Mouse (Mus musculus) hindbrain, embryonic 11.5 days (tissue): ENCODE results near the gene Il1rapl1. TPM values are rescaled to one million over a fixed set of nuclear protein-coding genes. Genes with fewer than 3 reads are reported as not detected.

Experiments
- ATAC-seq: fragments of 200-750 bp; cut with Nextera tagmentation; 2 replicates; pipeline ENCODE4 v1.8.0; 2017; ENCODE audit warnings: mild to moderate bottlenecking, moderate TSS enrichment, moderate library complexity; ENCODE audit not compliant: low FRiP score
- DNase-seq: peaks from one replicate; pipeline ENCODE4 v3.0.0-alpha.2; 2015; ENCODE audit warnings: low spot score
- H3K27ac ChIP-seq: fragments of 300-500 bp; sonication (generic); 2 replicates; pipeline ENCODE4 v1.5.1; 2014; ENCODE audit warnings: mild to moderate bottlenecking, low read depth, low read length
- H3K27me3 ChIP-seq: fragments of 300-500 bp; sonication (generic); 2 replicates; pipeline ENCODE4 v1.6.1; 2014; ENCODE audit warnings: mild to moderate bottlenecking, low read length, moderate library complexity, mixed read lengths; ENCODE audit not compliant: control insufficient read depth, insufficient read depth
- H3K36me3 ChIP-seq: fragments of 300-500 bp; sonication (generic); 2 replicates; pipeline ENCODE4 v1.6.1; 2014; ENCODE audit warnings: mild to moderate bottlenecking, low read length, moderate library complexity, mixed read lengths; ENCODE audit not compliant: control insufficient read depth, insufficient read depth
- H3K4me1 ChIP-seq: fragments of 300-500 bp; sonication (generic); replicated peaks from 2 replicates; pipeline ENCODE4 v1.6.1; 2014; ENCODE audit warnings: low read length, mixed read lengths; ENCODE audit not compliant: control insufficient read depth, insufficient read depth
- H3K4me2 ChIP-seq: fragments of 300-500 bp; sonication (generic); replicated peaks from 2 replicates; pipeline ENCODE4 v1.6.1; 2014; ENCODE audit warnings: mild to moderate bottlenecking, low read depth, low read length
- H3K4me3 ChIP-seq: fragments of 300-500 bp; sonication (generic); 2 replicates; pipeline ENCODE4 v1.5.1; 2014; ENCODE audit warnings: low read depth, low read length
- H3K9ac ChIP-seq: fragments of 300-500 bp; sonication (generic); 2 replicates; pipeline ENCODE4 v1.6.1; 2014; ENCODE audit warnings: low read depth, low read length
- H3K9me3 ChIP-seq: fragments of 300-500 bp; sonication (generic); 2 replicates; pipeline ENCODE4 v1.6.1; 2016; ENCODE audit warnings: low read length; ENCODE audit not compliant: control insufficient read depth
- WGBS: fragments of 180-500 bp; shearing (Covaris S2); extraction: QIAGEN DNeasy Blood & Tissue Kit; methylation state at CpG from one replicate; pipeline ENCODE4 v1.1.7; 2014; 5-methylcytosine and 5-hydroxymethylcytosine counted together
- polyA plus RNA-seq: library from polyadenylated mRNA; unstranded; fragments of >200 nt; fragmentation: Nextera tagmentation; extraction: Ambion mirVana; gene quantifications from 2 replicates; pipeline ENCODE4 v1.2.1, GENCODE M21; 2014

Il1rapl1 gene
- polyA plus RNA-seq, 1 experiment from 2014 or later, result 1.7 TPM

GRCm38 (mm10) chrX:88093936-88094569 is 21.4 kb downstream of the Il1rapl1 start:
- no peak for ATAC-seq

DNA sequence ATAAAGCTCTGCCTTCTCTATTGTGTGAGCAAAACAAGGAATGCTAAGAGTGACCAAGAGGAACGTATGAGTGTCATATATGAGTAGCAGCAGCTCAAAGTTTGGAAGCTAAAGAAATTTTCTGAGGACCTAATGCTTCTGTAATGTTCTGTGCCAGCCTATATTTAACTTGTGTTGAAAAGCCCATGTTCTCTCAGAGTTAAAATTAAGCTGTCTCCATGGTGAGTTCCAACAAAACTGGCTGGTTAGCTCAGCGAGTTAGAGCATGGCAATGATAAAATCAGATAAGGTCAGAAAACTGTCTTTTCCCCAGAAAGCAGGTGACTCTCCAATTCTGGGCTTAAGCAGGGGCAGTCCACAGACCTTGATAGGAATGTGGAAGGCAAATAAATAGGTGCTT is 25.6 kb downstream of the Il1rapl1 start:
- ATAC-seq (no peak), DNase-seq (no peak)
- Histone ChIP-seq H3K4me1 (no peaks in the 10 kb centered on the region), H3K27ac (no peak overlapping the region), H3K9me3 (no peaks in the 10 kb centered on the region), H3K4me3 (no peak overlapping the region), H3K27me3 (no peaks in the 10 kb centered on the region), H3K36me3 (no peaks in the 10 kb centered on the region), H3K9ac (no peak overlapping the region), H3K4me2 (no peak overlapping the region)
- 63% methylated on average over 2 of the region's 2 CpGs for WGBS

More at GRCm38 (mm10) chrX:88093936-88094569, 21.4 kb downstream of the Il1rapl1 start:
- Histone ChIP-seq H3K9ac (no peak overlapping the region), H3K4me1 (no peaks in the 10 kb centered on the region), H3K4me2 (no peak overlapping the region), H3K9me3 (no peaks in the 10 kb centered on the region), H3K27ac (no peak overlapping the region), H3K4me3 (no peak overlapping the region), H3K27me3 (no peaks in the 10 kb centered on the region), H3K36me3 (no peaks in the 10 kb centered on the region)
- no peak for DNase-seq

- 39% methylated on average over 7 of the region's 7 CpGs for WGBS
- Histone ChIP-seq H3K4me1 (no peaks in the 10 kb centered on the region), H3K27ac (no peak overlapping the region), H3K27me3 (no peaks in the 10 kb centered on the region), H3K9ac (no peak overlapping the region), H3K9me3 (no peaks in the 10 kb centered on the region), H3K4me2 (no peak overlapping the region), H3K36me3 (no peaks in the 10 kb centered on the region), H3K4me3 (no peak overlapping the region)
- DNase-seq (no peak), ATAC-seq (no peak)
Measured at GRCm38 (mm10) chrX:88072741-88073419, 42.6 kb downstream of the Il1rapl1 start.

DNA sequence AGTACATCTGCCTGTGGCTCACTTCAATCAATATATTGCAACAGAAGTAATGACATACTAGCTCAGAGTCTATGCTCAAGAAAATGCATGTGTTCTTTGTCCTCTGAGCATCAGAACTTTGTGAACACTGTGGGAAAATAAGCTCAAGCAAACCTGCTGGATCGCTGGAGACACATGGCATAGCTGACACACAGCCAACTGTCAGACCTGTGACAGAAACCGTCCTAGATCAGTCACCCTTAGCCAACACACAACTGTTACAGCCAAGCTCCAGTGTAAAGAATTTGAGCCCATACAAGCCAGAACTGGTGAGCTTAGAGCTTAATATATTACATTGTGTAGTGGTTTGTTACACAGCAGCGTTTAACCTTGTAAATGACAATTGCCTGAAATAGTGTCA is 45.1 kb downstream of the Il1rapl1 start:
- WGBS, result 82% methylated on average over 3 of the region's 3 CpGs
- DNase-seq, result no peak
- ATAC-seq, result no peak
- Histone ChIP-seq H3K9me3 (no peaks in the 10 kb centered on the region), H3K9ac (no peak overlapping the region), H3K4me3 (no peak overlapping the region), H3K27ac (no peak overlapping the region), H3K36me3 (no peaks in the 10 kb centered on the region), H3K4me1 (no peaks in the 10 kb centered on the region), H3K27me3 (no peaks in the 10 kb centered on the region), H3K4me2 (no peak overlapping the region)

DNA sequence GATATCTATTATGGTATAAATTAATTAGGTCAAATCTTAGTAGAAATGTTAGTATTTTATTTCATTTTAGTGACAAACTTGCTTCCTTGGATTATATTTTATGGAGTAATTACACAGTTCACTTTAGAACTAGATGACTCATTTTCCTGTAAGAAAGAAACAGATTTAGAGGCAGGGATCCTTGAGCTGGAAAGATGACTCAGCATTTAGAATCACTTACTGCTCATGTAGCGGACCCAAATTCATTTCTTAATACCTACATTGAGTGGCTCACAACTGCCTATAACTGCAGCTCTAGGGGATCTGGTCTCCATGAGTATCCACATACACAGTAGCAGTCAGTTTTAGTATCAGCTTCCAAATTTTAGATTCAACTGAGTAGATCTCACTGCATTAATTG is 71.9 kb downstream of the Il1rapl1 start:
- Histone ChIP-seq H3K4me3 (no peak overlapping the region), H3K4me2 (no peak overlapping the region), H3K4me1 (no peaks in the 10 kb centered on the region), H3K9me3 (no peaks in the 10 kb centered on the region), H3K9ac (no peak overlapping the region), H3K27me3 (no peaks in the 10 kb centered on the region), H3K27ac (no peak overlapping the region), H3K36me3 (no peaks in the 10 kb centered on the region)
- no peak for ATAC-seq
- no peak for DNase-seq
- 89% methylated on average over 1 of the region's 1 CpGs for WGBS

GRCm38 (mm10) chrX:88038984-88039383 is 76.5 kb downstream of the Il1rapl1 start:
- no peaks in the 10 kb centered on the region for H3K9me3 ChIP-seq
- no peaks in the 10 kb centered on the region for H3K27me3 ChIP-seq
- DNase-seq (no peak), ATAC-seq (no peak)
- no peak overlapping the region for H3K4me2 ChIP-seq
- no peak overlapping the region for H3K9ac ChIP-seq
- no peaks in the 10 kb centered on the region for H3K36me3 ChIP-seq
- no peak overlapping the region for H3K27ac ChIP-seq
- H3K4me1 ChIP-seq, result no peaks in the 10 kb centered on the region
- WGBS, result 55% methylated on average over 1 of the region's 1 CpGs
- no peak overlapping the region for H3K4me3 ChIP-seq

DNA sequence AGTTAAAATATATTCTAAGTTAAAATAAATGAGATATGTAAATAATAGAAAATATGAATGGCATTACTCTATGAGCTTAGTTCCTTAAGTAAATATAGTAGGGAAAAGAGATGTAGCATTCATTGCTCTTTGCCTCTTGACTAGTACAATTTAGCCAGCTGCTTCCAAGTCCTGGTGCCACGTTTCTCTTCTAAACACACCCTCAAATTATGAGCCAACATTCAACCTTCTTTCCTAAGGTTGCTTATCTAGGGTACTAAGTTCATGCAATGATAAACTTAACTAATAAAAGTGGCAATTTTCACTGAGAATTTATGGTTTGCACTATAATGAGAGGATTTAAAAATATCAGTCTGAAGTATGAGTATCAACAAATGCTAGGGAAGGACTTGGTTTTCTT is 218.3 kb downstream of the Il1rapl1 start:
- ATAC-seq (no peak), DNase-seq (no peak)
- WGBS, result 85% methylated on average over 1 of the region's 1 CpGs
- Histone ChIP-seq H3K36me3 (no peaks in the 10 kb centered on the region), H3K9ac (no peak overlapping the region), H3K27me3 (no peaks in the 10 kb centered on the region), H3K4me2 (no peak overlapping the region), H3K27ac (no peak overlapping the region), H3K9me3 (no peaks in the 10 kb centered on the region), H3K4me1 (no peaks in the 10 kb centered on the region), H3K4me3 (no peak overlapping the region)

DNA sequence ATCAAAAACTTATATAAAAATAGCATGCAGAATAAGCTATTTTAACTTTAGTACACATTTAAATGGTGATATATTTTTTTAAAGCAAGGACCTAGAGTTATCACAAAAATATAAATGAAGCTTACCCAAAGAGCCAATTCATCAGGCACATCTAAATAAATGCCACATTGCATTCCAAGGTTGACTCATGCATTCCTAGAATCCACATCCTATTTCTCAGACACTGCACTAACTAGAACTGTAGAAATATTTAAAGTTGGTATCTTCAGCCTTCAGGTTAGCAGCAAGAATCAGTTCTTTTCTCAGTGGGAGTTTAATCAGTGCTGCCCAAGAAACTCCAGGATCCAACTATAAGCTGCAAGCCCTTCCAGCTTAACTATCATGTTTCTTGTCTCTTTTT is 223.5 kb downstream of the Il1rapl1 start:
- no peaks in the 10 kb centered on the region for H3K36me3 ChIP-seq
- no peak overlapping the region for H3K4me2 ChIP-seq
- no peak overlapping the region for H3K4me3 ChIP-seq
- no peaks in the 10 kb centered on the region for H3K27me3 ChIP-seq
- no peak overlapping the region for H3K9ac ChIP-seq
- no peaks in the 10 kb centered on the region for H3K9me3 ChIP-seq
- H3K27ac ChIP-seq, result no peak overlapping the region
- ATAC-seq (no peak), DNase-seq (no peak)
- H3K4me1 ChIP-seq, result no peaks in the 10 kb centered on the region

DNA sequence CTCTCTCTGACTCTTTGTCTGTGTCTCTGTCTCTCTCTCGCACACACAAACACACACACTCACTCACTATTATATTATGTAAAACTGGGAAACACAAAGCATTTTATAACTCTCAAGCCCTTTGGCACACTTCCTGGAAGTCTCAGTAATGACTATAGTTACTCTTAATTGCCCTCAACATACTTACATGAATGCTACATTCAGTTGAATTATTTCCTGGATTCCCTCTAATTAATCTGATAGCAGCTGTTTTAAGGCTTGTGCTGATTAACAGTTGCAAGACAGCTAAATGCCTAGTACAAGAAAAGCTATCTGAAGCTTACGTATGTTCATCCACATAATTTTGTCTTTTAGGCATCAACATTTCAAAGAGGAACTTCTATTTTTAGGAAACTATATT is 261.3 kb downstream of the Il1rapl1 start:
- WGBS, result 92% methylated on average over 2 of the region's 2 CpGs

More for the DNA sequence above, 261.3 kb downstream of the Il1rapl1 start:
- ATAC-seq (no peak), DNase-seq (no peak)
- H3K4me2 ChIP-seq, result no peak overlapping the region
- no peak overlapping the region for H3K4me3 ChIP-seq
- no peak overlapping the region for H3K27ac ChIP-seq
- H3K9ac ChIP-seq, result no peak overlapping the region
- H3K9me3 ChIP-seq, result no peaks in the 10 kb centered on the region
- no peaks in the 10 kb centered on the region for H3K4me1 ChIP-seq
- no peaks in the 10 kb centered on the region for H3K27me3 ChIP-seq
- no peaks in the 10 kb centered on the region for H3K36me3 ChIP-seq
